Mouse (Mus musculus) CH12.LX (cell line): ENCODE measurements around the gene Myo18a.

ENCODE experiments used
- EP300 ChIP-seq: IDR thresholded peaks from 2 replicates; pipeline ENCODE4 v1.6.1; 2011; ENCODE audit warnings: low read length, improper control_type of control experiment
- NRF1 ChIP-seq: IDR thresholded peaks from 2 replicates; pipeline ENCODE4 v1.6.1; 2014; ENCODE audit warnings: low read depth, mild to moderate bottlenecking, inconsistent platforms, low read length, improper control_type of control experiment, moderate library complexity
- POLR2A ChIP-seq: IDR thresholded peaks from 2 replicates; pipeline ENCODE4 v1.6.1; 2011; ENCODE audit warnings: low read depth, mild to moderate bottlenecking, improper control_type of control experiment, low read length
- POLR2AphosphoS2 ChIP-seq: IDR thresholded peaks from 2 replicates; pipeline ENCODE4 v1.6.1; 2011; ENCODE audit warnings: low read depth, low read length, improper control_type of control experiment
- USF1 ChIP-seq: IDR thresholded peaks from 2 replicates; pipeline ENCODE4 v1.6.1; 2014; ENCODE audit warnings: low read depth, mild to moderate bottlenecking, inconsistent platforms, low read length, improper control_type of control experiment
- ZNF384 ChIP-seq: IDR thresholded peaks from 2 replicates; pipeline ENCODE4 v1.6.1; 2012; ENCODE audit warnings: low read depth, low read length, improper control_type of control experiment, inconsistent platforms

DNA sequence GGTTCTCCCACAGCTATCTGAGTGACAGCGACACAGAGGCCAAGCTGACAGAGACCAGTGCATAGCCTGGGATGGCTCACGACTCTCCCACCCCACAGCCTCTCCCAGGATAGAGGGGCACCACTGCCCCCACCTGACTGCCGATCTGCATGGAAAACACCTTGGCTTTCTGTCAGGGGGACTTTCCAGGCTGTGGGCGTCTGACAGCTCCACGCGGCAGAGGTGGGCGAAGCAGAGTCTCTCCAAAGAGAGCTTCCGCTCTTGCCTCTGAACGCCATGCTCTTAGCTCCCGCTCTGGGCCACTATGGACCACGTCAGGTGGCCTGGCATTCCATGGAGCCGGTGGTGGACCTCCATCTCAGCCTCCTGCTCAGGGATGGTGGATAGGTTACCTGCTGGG, 101.7 kb downstream of the Myo18a start:
- no peak for TF ChIP-seq NRF1
- no peak for TF ChIP-seq EP300
- no peak for TF ChIP-seq POLR2AphosphoS2
- no peak for TF ChIP-seq ZNF384
- TF ChIP-seq POLR2A = no peak
- TF ChIP-seq USF1 = no peak
